Mouse (Mus musculus): ENCODE measurements around the gene Crip3.

Crip3 gene

DNA sequence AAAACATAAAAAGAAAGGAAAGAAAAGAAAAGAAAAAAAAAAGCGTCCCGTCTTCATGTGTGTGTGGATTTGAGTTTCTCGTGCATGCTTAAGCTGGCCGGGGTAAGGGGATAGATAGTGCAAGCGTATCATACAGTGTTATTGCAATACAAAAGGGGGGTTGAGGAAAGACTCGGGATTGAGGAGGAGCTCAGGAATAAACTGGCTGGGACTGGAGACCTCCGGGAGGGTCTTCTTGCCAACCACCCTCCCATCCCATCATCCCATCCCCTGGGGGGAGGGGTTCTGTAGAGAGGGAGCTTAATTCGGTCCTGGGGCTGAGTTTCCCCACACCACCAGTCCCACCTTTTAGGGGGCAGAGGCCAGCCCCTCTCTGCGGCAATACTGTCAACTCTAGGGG, 25.8 kb downstream of the Crip3 start:
- in situ Hi-C loops (cut with MboI, MseI) = loop anchor here (5.0 kb wide), 1 partner anchor 38 kb away; no protein-coding TSS in a partner anchor

DNA sequence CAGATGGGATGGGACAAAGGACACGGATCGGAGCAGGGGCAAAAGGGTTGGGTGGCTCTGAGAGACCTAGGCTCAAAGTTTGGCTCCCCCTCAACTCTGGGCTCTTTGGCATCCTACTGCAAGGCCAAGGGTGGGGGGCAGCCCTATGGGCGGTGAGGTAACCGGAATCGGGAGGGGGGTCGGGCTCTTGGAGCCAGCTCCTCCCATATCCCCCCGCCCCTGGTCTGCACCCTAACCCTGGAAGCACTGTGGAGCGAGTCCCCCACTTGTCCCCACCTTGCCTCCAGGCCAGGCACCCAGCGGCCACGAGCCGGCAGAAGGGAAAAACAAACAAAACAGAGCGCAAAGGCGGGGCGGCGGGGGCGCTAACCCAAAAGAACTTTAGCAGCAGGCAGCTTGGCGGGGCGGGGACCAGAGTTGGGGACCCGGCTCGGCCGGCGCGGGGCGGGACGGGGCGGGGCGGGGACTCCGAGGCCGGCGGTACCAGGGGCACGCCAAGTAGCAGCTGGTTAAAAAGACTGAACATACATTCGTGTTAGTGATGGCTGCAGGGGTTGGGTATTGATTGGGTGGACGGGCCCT, 26.5 kb downstream of the Crip3 start:
- in situ Hi-C loops (cut with MboI, MseI) = no loop called here

DNA sequence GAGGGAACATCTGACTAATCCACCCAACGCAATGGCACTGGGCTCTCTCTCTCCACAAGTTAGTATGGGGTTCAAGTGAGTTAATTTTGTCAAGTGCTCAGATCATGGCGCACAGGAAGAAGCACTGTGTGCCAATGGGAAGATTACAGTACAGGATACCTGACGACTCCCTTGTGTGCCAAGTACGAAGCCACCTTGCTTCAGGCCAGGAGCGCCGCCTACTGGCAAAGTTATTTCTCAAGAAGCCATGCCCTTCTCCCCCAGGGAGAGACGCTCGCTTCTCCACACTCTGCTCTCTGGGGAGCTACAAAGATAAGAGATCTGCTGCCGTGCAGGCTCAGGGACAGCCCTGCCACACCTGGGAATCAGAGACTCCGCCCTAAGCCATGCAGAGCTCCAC, 29.1 kb downstream of the Crip3 start:
- in situ Hi-C loops (cut with MboI, MseI) = no loop called here

DNA sequence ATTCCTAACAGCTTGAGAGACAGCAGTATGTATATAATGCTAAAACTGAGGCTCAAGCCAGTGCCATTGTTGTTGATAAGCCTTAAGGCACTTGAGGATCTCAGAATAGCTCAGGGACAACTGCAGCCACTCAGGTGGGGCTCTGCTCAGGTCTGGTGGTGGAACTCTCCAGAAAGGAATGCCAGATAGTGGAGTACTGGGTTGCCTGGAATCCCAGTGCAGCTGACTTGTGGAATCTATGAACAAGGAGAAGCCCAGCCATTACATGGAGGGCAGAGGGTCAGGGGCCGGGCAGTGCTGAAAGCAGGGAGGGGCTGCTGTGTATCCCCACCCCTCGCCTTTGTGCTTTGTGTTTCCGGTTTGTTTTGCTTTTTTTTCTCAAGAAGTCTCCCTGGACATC, 29.7 kb downstream of the Crip3 start:
- in situ Hi-C loops (cut with MboI, MseI) = no loop called here

DNA sequence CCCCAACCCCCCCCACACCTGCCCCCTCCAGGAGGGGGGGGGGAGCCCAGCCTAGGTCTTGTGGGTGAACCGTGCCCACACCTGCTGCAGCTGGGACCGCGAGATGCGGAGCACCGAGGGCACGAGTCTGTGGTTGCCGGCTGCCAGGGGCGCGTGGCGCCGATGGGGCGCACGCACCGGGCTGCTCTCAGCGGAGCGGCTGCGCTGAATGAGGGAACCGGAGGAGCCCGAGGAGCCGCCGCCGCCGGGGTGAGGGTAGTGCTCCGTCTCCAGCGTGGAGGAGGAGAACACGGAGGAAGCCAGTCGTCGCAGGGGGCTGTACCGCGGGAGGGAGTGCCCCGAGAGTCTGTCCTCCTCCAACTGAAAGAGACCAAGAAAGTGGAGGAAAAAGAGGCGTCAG, 31.9 kb downstream of the Crip3 start:
- in situ Hi-C loops (cut with MboI, MseI) = no loop called here

DNA sequence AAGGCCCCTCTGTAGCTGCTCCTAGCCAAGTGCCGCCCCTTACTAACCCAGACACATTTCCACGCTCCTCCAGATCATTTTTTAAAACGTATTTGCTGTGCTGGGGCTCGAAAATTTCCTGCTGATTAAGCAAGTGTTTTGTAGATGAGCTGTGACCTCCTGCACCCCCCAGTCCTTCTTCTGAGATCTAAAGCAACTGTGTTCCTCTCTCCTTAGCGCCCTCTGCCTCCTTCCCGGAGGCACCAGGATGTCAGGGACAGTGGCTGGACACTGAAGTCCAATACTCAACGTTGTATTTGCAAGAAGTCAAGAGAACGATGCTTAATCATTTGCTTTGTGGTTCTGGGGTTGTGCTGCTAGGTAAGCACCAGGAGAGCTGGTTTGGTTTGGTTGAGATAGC, 32.6 kb downstream of the Crip3 start:
- in situ Hi-C loops (cut with MboI, MseI) = no loop called here

DNA sequence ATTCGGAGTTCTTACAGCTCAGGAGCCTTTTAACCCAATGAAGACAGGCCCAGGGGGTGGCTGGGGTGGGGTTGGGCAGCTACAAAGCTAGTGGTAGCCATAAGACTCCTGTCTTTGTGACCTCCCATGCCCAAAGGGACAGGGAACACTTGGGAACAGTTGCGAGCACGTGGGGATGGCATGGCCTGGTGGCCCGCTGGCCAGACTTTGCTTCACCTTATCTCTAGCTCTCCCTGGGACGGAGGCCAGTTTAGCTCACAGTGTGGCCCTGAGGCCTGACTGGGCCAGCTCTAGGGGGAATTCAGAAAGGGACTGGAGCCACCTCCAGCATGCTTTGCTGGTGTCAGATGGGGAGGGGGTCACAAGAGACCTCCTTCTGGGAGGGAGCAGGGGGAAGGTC, 33.5 kb downstream of the Crip3 start:
- in situ Hi-C loops (cut with MboI, MseI) = no loop called here

DNA sequence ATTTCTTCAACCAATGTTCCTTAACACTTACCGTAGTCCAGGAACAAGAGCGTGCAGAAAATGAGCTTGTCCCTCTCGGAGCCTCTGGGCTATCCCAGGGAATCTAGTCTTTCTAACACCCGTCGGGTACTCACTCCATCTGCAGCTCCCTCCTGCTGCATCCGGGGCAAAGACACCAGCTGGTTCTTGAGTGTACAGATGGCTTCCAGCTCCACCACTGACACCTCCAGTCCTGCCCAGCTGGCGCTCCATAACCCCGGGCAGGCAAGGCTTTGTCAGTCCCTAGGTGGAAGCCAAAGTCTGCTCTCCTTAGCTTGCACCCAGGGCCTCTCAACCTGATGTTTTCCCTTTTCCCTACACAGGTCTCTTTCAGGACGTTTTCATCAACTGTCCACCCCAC, 39.1 kb downstream of the Crip3 start:
- in situ Hi-C loops (cut with MboI, MseI) = no loop called here

DNA sequence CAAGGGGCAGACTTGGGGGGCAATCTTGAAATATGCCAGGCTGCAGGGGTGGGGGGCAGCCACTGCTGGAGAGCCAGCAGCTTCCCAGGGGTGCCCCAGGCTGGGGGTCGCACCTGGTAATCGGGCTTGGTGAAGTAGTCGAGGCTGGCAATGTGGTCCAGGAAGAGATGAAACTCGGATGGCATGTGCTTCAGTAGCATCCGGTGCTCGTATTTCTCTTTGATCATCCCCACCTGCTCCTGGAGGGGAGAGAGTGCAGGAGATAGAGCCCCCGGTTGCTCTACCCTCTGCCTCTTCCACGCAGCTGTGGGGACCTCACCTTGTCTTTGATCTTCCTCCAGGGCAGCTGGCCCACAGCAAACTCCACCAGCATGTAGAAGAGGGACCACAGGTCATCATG, 47.9 kb downstream of the Crip3 start:
- in situ Hi-C loops (cut with MboI, MseI) = no loop called here

DNA sequence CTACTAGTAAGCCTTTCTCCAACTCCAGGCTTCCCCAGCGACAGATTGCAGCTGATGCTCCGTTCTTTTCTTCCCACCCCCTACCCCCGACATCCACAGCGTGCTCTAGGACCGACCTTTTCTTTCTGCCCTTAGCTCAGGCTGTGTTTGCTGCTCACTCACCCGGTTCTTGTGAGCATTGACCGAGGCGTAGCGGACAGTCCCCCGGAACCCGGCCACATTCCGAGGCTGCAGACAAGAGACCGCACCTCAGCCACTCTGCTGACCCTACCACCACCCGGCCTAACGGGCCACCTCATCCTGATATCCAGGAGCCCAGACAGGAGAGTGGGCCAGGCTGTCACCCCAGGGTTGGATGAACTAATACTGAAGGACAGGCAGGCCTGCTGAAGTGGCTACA, 48.6 kb downstream of the Crip3 start:
- in situ Hi-C loops (cut with MboI, MseI) = no loop called here
